Mouse (Mus musculus) CH12.LX (cell line): ENCODE measurements around the gene Galk2.

Experiments used
- CHD2 ChIP-seq: IDR thresholded peaks from 2 replicates; pipeline ENCODE4 v1.6.1; 2011; ENCODE audit warnings: low read length, improper control_type of control experiment
- CTCF ChIP-seq, 2 experiments: IDR thresholded peaks in 1 of 2; conservative IDR thresholded peaks in 1 of 2; 2 replicates each; pipeline ENCODE4 v1.5.1; 2011 to 2012; ENCODE audit warnings: low read depth in 2 of 2, low read length in 2 of 2, improper control_type of control experiment in 1 of 2, inconsistent platforms in 1 of 2, mild to moderate bottlenecking in 1 of 2, moderate library complexity in 1 of 2
- EP300 ChIP-seq: IDR thresholded peaks from 2 replicates; pipeline ENCODE4 v1.6.1; 2011; ENCODE audit warnings: low read length, improper control_type of control experiment
- KAT2A ChIP-seq: IDR thresholded peaks from 2 replicates; pipeline ENCODE4 v1.6.1; 2012; ENCODE audit warnings: low read length, improper control_type of control experiment, inconsistent platforms; ENCODE audit not compliant: insufficient replicate concordance
- MAFK ChIP-seq: IDR thresholded peaks from 2 replicates; pipeline ENCODE4 v1.6.1; 2011; ENCODE audit warnings: low read length, improper control_type of control experiment; ENCODE audit not compliant: insufficient replicate concordance
- POLR2A ChIP-seq: IDR thresholded peaks from 2 replicates; pipeline ENCODE4 v1.6.1; 2011; ENCODE audit warnings: low read depth, mild to moderate bottlenecking, improper control_type of control experiment, low read length
- POLR2AphosphoS2 ChIP-seq: IDR thresholded peaks from 2 replicates; pipeline ENCODE4 v1.6.1; 2011; ENCODE audit warnings: low read depth, low read length, improper control_type of control experiment
- USF1 ChIP-seq: IDR thresholded peaks from 2 replicates; pipeline ENCODE4 v1.6.1; 2014; ENCODE audit warnings: low read depth, mild to moderate bottlenecking, inconsistent platforms, low read length, improper control_type of control experiment

DNA sequence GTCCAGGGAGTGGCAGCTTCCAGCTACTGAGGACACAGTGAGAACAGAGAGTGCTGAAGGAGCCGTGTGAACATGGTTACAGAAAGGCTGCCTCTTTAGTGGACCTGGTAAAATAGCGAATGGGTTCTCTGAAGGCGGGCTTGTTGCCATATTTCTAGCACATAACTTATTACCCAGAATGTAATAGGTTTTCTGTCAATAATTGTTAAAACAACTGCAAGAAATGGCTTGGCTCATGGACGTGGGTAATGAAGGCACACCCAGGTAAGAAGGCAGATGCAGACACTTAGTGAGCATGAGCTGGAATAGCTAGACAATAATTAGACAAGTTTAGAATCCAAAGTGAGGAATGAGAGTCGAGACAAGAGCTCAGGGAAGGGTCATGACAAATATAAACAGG, 143.4 kb downstream of the Galk2 start:
- TF ChIP-seq EP300 = no peak
- no peak for TF ChIP-seq KAT2A
- TF ChIP-seq CTCF (conservative IDR thresholded peaks at IDR 0.05 in 1 of 2, IDR thresholded peaks at IDR 0.05 in 1 of 2; ENCODE audit: low read depth in 2 of 2, low read length in 2 of 2) = no peak
- TF ChIP-seq POLR2A = no peak
- TF ChIP-seq POLR2AphosphoS2 = no peak
- TF ChIP-seq MAFK = no peak
- TF ChIP-seq CHD2 = no peak
- TF ChIP-seq USF1 = no peak
